Mouse (Mus musculus): ENCODE results near the gene Fgfr2.

Fgfr2 gene

GRCm38 (mm10) chr7:130749165-130749564, 2374.0 kb downstream of the Fgfr2 start:
- DNase-seq (ENCODE audit: extremely low spot score, low read depth, low spot score): no peak

- DNase-seq (ENCODE audit: extremely low spot score, low read depth, low spot score): no peak
These were observed 2379.7 kb downstream of the Fgfr2 start for GRCm38 (mm10) chr7:130743239-130744025.

- DNase-seq (ENCODE audit: extremely low spot score, low read depth, low spot score): no peak
These were observed 2382.1 kb downstream of the Fgfr2 start for GRCm38 (mm10) chr7:130741099-130741498.

GRCm38 (mm10) chr7:130734195-130734787, 2388.9 kb downstream of the Fgfr2 start:
- DNase-seq (ENCODE audit: extremely low spot score, low read depth, low spot score): no peak

GRCm38 (mm10) chr7:130733423-130733822, 2389.7 kb downstream of the Fgfr2 start:
- no peak for DNase-seq (ENCODE audit: extremely low spot score, low read depth, low spot score)

GRCm38 (mm10) chr7:130732908-130733307, 2390.2 kb downstream of the Fgfr2 start:
- no peak for DNase-seq (ENCODE audit: extremely low spot score, low read depth, low spot score)

- DNase-seq (ENCODE audit: extremely low spot score, low read depth, low spot score): no peak
These were observed 2391.4 kb downstream of the Fgfr2 start for GRCm38 (mm10) chr7:130731792-130732191.

- DNase-seq (ENCODE audit: extremely low spot score, low read depth, low spot score): no peak
These were observed 2395.6 kb downstream of the Fgfr2 start for GRCm38 (mm10) chr7:130727560-130727959.

- no peak for DNase-seq (ENCODE audit: extremely low spot score, low read depth, low spot score)
These were observed 2396.3 kb downstream of the Fgfr2 start for GRCm38 (mm10) chr7:130726724-130727422.

- no peak for DNase-seq (ENCODE audit: extremely low spot score, low read depth, low spot score)
These were observed 2397.0 kb downstream of the Fgfr2 start for GRCm38 (mm10) chr7:130726185-130726584.

GRCm38 (mm10) chr7:130720646-130721335, 2402.4 kb downstream of the Fgfr2 start:
- DNase-seq (ENCODE audit: extremely low spot score, low read depth, low spot score): no peak

GRCm38 (mm10) chr7:130719931-130720598, 2403.1 kb downstream of the Fgfr2 start:
- DNase-seq (ENCODE audit: extremely low spot score, low read depth, low spot score): no peak

- DNase-seq (ENCODE audit: extremely low spot score, low read depth, low spot score): no peak
These were observed 2406.2 kb downstream of the Fgfr2 start for GRCm38 (mm10) chr7:130716989-130717388.

- no peak for DNase-seq (ENCODE audit: extremely low spot score, low read depth, low spot score)
These were observed 2406.8 kb downstream of the Fgfr2 start for GRCm38 (mm10) chr7:130716341-130716740.

GRCm38 (mm10) chr7:130715467-130715866, 2407.7 kb downstream of the Fgfr2 start:
- DNase-seq (ENCODE audit: extremely low spot score, low read depth, low spot score): no peak

- DNase-seq (ENCODE audit: extremely low spot score, low read depth, low spot score): no peak
These were observed 2409.8 kb downstream of the Fgfr2 start for GRCm38 (mm10) chr7:130713319-130713718.

GRCm38 (mm10) chr7:130711851-130712250, 2411.3 kb downstream of the Fgfr2 start:
- no peak for DNase-seq (ENCODE audit: extremely low spot score, low read depth, low spot score)

GRCm38 (mm10) chr7:130709372-130710274, 2413.5 kb downstream of the Fgfr2 start:
- DNase-seq (ENCODE audit: extremely low spot score, low read depth, low spot score): no peak

- no peak for DNase-seq (ENCODE audit: extremely low spot score, low read depth, low spot score)
These were observed 2414.2 kb downstream of the Fgfr2 start for GRCm38 (mm10) chr7:130708940-130709339.

GRCm38 (mm10) chr7:130705230-130705629, 2417.9 kb downstream of the Fgfr2 start:
- no peak for DNase-seq (ENCODE audit: extremely low spot score, low read depth, low spot score)
